Mouse (Mus musculus): ENCODE results near the gene Chd5.

Gene Chd5

GRCm38 (mm10) chr4:152355672-152356071 is 17.2 kb downstream of the Chd5 start:
- no peak for DNase-seq (ENCODE audit: low spot score)

DNA sequence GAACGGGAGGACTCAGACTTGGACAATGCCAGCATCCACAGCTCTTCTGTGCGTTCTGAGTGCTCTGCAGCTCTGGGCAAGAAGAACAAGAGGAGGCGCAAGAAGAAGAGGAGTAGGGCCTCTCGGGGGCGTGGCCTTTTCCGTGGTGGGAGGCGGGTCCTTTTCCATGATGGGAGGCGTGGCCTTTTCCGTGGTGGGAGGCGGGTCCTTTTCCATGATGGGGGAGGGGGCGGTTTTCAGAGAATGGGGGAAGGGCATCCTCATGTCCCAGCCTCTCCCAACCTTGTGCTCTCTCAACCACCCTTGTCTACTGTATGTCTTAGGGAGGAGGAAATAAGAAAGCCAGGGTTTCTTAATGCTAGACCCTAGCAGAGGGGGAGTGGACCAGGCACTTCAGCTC is 21.2 kb downstream of the Chd5 start:
- DNase-seq (ENCODE audit: low spot score): no peak

DNA sequence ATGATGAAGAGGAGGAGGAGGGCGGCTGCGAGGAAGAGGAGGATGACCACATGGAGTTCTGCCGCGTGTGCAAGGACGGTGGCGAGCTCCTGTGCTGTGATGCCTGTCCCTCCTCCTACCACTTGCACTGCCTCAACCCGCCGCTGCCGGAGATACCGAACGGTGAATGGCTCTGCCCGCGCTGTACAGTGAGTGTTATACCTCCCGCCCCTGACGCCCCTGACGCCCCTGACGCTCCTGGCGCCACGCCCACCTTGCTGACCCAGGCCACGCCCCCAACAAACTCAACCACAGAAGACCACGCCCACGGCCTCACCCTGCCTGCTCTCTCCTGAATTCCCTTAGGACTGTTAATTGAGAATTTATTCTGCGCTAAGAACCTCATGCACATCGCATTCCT is 22.4 kb downstream of the Chd5 start:
- peak; percentile 80 for DNase-seq (ENCODE audit: low spot score)

GRCm38 (mm10) chr4:152362180-152362579 is 23.7 kb downstream of the Chd5 start:
- no peak for DNase-seq (ENCODE audit: low spot score)

- no peak for DNase-seq (ENCODE audit: low spot score)
These were observed 26.8 kb downstream of the Chd5 start for GRCm38 (mm10) chr4:152365228-152365627.

- no peak for DNase-seq (ENCODE audit: low spot score)
These were observed 44.2 kb downstream of the Chd5 start for GRCm38 (mm10) chr4:152382528-152383252.

DNA sequence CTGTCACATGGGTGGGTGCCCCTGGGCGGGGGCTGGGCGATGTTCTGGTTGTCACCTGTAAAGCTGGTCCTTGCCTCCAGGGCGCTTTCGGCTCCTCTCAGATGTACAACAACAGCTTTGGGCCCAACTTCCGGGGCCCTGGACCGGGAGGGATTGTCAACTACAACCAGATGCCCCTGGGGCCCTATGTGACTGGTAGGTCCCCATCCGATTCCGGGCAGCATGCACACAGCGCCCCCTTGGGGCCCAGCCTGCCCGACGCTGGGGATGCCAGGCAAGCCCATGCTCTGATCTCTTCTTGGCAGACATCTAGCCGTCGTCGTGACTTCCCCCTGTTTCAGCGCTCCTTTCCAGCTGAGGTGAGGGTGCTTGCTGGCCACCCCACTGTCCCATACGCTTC is 47.2 kb downstream of the Chd5 start:
- peak; percentile 38 for DNase-seq (ENCODE audit: low spot score)

DNA sequence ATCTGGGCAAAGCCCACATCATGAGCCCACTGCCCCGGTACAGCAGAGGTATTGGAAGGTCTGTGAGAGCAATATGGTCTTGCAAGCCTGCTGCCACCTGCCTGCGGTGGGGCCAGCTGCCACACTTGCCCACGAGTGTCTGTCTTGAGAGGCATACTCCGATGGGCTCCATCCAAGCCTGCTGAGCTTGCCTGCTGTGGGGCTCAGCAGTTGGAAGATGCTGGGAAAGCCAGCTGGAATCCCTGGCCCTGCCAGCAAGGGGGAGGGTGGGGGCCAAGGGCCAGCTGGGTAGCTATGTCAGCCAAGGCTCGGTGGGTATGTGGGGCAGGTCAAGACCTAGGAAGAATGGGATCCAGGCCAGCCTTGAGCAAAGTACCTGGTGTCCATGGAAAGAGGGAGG is 53.7 kb downstream of the Chd5 start:
- peak; percentile 15 for DNase-seq (ENCODE audit: low spot score)

DNA sequence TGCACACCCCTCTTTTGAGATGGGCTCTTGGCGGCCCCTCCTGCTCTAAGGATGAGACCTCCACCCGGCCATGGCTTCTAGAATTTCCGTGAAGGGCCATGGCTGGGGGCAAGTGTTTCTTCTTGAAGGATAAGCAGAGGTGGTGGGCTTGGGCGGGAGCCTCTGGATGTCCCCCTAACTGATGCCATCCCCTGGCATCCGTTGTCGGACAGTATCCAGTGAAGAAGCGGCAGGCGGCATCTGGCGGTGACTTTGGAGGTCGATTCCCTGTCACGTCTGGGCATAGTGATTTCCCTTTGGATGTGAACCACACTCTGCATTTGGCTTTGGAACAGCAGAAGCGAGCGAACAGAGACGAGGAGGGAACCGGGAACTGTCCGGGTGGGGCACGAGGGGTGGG is 54.2 kb downstream of the Chd5 start:
- no peak for DNase-seq (ENCODE audit: low spot score)

DNA sequence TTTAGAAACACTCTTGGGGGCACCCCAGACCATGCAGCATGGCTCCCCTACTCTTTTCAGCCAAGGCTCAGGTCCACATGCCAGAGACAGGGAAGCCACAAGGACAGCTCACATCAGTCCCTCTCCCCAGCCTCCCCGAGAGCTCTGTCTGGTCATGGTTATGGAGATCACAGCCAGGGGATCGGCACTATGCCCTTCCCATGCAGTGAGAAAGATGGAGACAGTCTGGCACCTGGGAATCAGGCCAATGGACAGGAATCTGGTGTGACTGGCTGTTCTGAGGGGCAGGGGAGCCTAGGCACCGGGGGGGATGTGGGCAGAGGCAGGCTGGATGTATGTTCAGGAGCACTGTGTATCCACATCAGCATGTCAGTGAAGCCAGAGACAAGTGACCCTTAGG is 60.5 kb downstream of the Chd5 start:
- DNase-seq (ENCODE audit: low spot score): no peak

DNA sequence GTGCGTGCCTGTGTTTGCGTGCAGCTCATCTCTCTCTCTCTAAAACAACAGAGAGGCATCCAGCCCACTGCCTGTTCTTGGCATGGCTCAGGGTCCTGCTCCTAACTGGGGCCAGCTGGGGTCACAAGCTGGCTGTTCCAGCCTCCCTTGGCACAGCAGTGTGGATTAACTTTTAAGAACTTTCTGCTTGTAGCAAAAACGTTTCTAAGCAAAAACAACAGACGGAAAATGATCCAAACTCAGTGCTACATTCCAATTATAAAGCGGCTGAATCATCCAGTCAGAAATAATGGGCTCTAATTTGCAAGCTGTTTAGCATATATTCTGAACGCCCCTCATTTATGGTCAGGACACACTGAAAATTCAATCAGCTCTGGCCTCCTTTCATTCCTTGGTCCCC is 66.7 kb downstream of the Chd5 start:
- peak; percentile 46 for DNase-seq (ENCODE audit: low spot score)

DNA sequence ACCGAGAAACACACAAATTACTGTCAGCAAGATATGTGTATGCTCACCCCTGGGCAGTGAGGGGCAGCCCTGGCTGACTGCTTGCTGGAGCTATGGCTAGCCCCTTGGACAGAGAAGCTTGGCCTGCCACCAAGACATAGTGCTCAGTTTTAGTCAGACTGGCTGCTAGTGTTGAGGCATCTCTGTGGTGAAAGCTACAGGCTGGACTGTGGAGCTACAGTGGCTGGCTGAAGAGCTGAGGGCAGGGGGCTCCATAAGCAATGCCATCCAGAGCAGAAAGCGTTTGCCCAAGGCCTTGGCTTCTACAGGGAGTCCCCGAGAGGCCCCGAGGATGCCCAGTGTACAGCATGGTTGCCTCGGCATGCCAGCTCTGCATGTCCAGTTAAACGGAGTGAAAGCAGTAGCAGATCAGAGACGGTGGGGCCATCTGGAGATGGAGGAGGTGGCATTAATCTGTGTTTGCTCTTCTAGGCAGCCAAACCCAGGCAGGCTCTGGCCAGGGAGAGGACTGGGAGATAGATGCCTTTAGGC is 67.3 kb downstream of the Chd5 start:
- DNase-seq (ENCODE audit: low spot score): no peak

DNA sequence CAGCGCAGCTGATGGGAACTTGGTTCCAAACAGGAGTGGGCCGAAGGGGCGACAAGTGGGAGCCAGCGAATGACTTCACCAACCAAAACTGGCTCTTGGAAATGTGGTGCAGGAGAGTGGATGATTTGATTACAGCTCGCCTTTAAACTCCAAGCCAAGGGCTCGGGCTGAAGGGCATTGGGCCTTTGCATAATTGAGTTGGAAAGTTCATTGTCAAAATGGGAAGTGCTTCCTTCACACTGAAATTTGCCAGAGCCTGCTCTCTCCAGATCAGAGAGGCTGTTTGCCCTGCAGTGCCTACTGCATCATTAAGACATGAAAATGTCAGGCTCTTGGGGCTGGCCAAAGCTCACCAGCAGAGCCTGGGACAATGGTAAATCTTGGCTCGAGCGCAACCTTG is 68.1 kb downstream of the Chd5 start:
- peak; percentile 43 for DNase-seq (ENCODE audit: low spot score)

GRCm38 (mm10) chr4:152410961-152411360 is 72.5 kb downstream of the Chd5 start:
- peak; percentile 21 for DNase-seq (ENCODE audit: low spot score)

- no peak for DNase-seq (ENCODE audit: low spot score)
These were observed 74.2 kb downstream of the Chd5 start for GRCm38 (mm10) chr4:152412524-152413080.

GRCm38 (mm10) chr4:152418229-152419060 is 80.0 kb downstream of the Chd5 start:
- DNase-seq (ENCODE audit: low spot score): peak; percentile 40

DNA sequence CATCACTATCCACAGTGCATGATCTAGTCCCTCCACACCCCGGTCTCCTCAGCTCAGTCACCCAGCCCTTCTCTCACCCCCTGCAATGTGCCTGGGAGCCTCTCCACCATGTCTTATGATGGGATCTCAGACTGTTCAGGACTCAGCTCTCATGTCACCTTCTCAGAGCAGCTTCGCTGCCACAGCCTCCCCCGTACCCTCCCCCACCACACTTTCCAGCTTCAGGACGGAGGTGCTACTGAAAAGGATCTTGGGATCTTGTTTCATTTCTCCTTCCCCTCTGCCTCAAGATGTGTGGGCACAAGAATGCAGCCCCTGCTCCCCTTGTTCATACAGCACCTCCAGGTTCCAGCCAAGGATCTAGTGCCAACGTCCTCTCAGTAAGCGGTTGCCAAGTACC is 85.1 kb downstream of the Chd5 start:
- no peak for DNase-seq (ENCODE audit: low spot score)

- peak; percentile 60 for DNase-seq (ENCODE audit: low spot score)
These were observed 85.9 kb downstream of the Chd5 start for GRCm38 (mm10) chr4:152424341-152424740.

DNA sequence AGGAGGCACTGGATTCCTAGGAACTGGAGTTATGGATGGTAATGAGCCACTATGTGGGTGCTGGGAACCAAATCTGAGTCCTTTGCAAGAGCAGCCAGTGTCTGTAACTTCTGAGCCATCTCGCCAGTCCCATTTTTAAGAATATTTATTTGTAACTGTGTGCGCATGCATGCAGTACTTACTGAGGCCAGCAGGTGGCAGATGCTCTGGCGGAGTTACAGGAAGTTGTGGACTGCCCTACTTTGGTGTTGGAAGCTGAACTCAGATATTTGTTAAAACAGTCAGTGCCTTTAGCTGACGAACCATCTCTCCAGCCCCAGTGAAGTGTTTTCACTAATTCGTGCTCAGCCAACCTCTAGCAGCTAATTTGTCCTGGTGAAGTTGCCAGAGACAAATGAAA is 86.5 kb downstream of the Chd5 start:
- peak; percentile 54 for DNase-seq (ENCODE audit: low spot score)

GRCm38 (mm10) chr4:152428259-152428658 is 89.8 kb downstream of the Chd5 start:
- no peak for DNase-seq (ENCODE audit: low spot score)

- peak; percentile 74 for DNase-seq (ENCODE audit: low spot score)
These were observed 93.9 kb downstream of the Chd5 start for GRCm38 (mm10) chr4:152432308-152432707.

- DNase-seq (ENCODE audit: low spot score): peak; percentile 97
These were observed 96.4 kb downstream of the Chd5 start for GRCm38 (mm10) chr4:152434836-152435235.

- peak; percentile 89 for DNase-seq (ENCODE audit: low spot score)
These were observed 96.8 kb downstream of the Chd5 start for GRCm38 (mm10) chr4:152435255-152435654.
